Mouse (Mus musculus) limb, embryonic 13.5 days (tissue): Measurements from ENCODE around the gene Gm21970. TPM values are rescaled to one million over a fixed set of nuclear protein-coding genes. Genes with fewer than 3 reads are reported as not detected.

ENCODE experiments used
- ATAC-seq: fragments of 200-750 bp; cut with Nextera tagmentation; 2 replicates; pipeline ENCODE4 v1.8.0; 2017; ENCODE audit warnings: low read depth, moderate number of reproducible peaks, moderate TSS enrichment; ENCODE audit not compliant: low FRiP score
- H3K27ac ChIP-seq: fragments of 300-500 bp; sonication (generic); 2 replicates; pipeline ENCODE4 v1.5.1; 2015; ENCODE audit warnings: inconsistent platforms, mild to moderate bottlenecking, moderate library complexity
- H3K27me3 ChIP-seq: fragments of 300-500 bp; sonication (generic); 2 replicates; pipeline ENCODE4 v1.6.1; 2015; ENCODE audit warnings: mild to moderate bottlenecking, inconsistent platforms
- H3K36me3 ChIP-seq: fragments of 300-500 bp; sonication (generic); 2 replicates; pipeline ENCODE4 v1.6.1; 2015; ENCODE audit warnings: inconsistent platforms, mild to moderate bottlenecking, moderate library complexity
- H3K4me1 ChIP-seq: fragments of 300-500 bp; sonication (generic); 2 replicates; pipeline ENCODE4 v1.6.1; 2015; ENCODE audit warnings: inconsistent platforms
- H3K4me2 ChIP-seq: fragments of 300-500 bp; sonication (generic); replicated peaks from 2 replicates; pipeline ENCODE4 v1.6.1; 2015; ENCODE audit warnings: inconsistent platforms, mild to moderate bottlenecking, moderate library complexity
- H3K4me3 ChIP-seq: fragments of 300-500 bp; sonication (generic); 2 replicates; pipeline ENCODE4 v1.5.1; 2015; ENCODE audit warnings: moderate library complexity, mild to moderate bottlenecking, inconsistent platforms
- H3K9ac ChIP-seq: fragments of 300-500 bp; sonication (generic); 2 replicates; pipeline ENCODE4 v1.6.1; 2015; ENCODE audit warnings: mild to moderate bottlenecking, inconsistent platforms
- H3K9me3 ChIP-seq: fragments of 300-500 bp; sonication (generic); 2 replicates; pipeline ENCODE4 v1.6.1; 2016; ENCODE audit warnings: inconsistent platforms
- WGBS: fragments of 180-500 bp; shearing (Covaris S2); methylation state at CpG from one replicate; pipeline ENCODE4 v1.1.7; 2015; 5-methylcytosine and 5-hydroxymethylcytosine counted together
- polyA plus RNA-seq: library from polyadenylated mRNA; unstranded; fragments of >200 nt; fragmentation: Nextera tagmentation; extraction: Ambion mirVana; gene quantifications from 2 replicates; pipeline ENCODE4 v1.2.1, GENCODE M21; 2015

The Gm21970 gene
- polyA plus RNA-seq, 1 experiment from 2014 or later: not detected

- Histone ChIP-seq H3K27ac (no peak overlapping the region), H3K27me3 (no peaks in the 10 kb centered on the region), H3K36me3 (no peaks in the 10 kb centered on the region), H3K4me1 (peaks cover 9% of the 10 kb centered on the region), H3K9ac (no peak overlapping the region), H3K4me3 (no peak overlapping the region), H3K9me3 (no peaks in the 10 kb centered on the region), H3K4me2 (no peak overlapping the region)
- 95% methylated on average over 5 of the region's 5 CpGs for whole genome bisulfite sequencing
- ATAC-seq: no peak
These were observed 56.6 kb downstream of the Gm21970 start for GRCm38 (mm10) chr16:91448088-91448487.

GRCm38 (mm10) chr16:91448895-91449294 is 57.4 kb downstream of the Gm21970 start:
- H3K36me3 ChIP-seq: no peaks in the 10 kb centered on the region
- no peak for ATAC-seq
- no peak overlapping the region for H3K4me3 ChIP-seq
- no peak overlapping the region for H3K27ac ChIP-seq
- no peak overlapping the region for H3K9ac ChIP-seq
- H3K27me3 ChIP-seq: no peaks in the 10 kb centered on the region
- no peaks in the 10 kb centered on the region for H3K9me3 ChIP-seq
- no peak overlapping the region for H3K4me2 ChIP-seq
- WGBS: 79% methylated on average over 7 of the region's 7 CpGs
- peaks cover 9% of the 10 kb centered on the region for H3K4me1 ChIP-seq

- H3K36me3 ChIP-seq: no peaks in the 10 kb centered on the region
- no peaks in the 10 kb centered on the region for H3K27me3 ChIP-seq
- no peak overlapping the region for H3K27ac ChIP-seq
- no peak overlapping the region for H3K9ac ChIP-seq
- H3K4me2 ChIP-seq: no peak overlapping the region
- no peak overlapping the region for H3K4me3 ChIP-seq
- H3K4me1 ChIP-seq: peaks cover 9% of the 10 kb centered on the region
- WGBS: 87% methylated on average over 12 of the region's 12 CpGs
- H3K9me3 ChIP-seq: no peaks in the 10 kb centered on the region
- ATAC-seq: no peak
These were observed 58.9 kb downstream of the Gm21970 start for GRCm38 (mm10) chr16:91450137-91451064.

- no peak overlapping the region for H3K27ac ChIP-seq
- no peaks in the 10 kb centered on the region for H3K27me3 ChIP-seq
- no peak overlapping the region for H3K4me3 ChIP-seq
- 84% methylated on average over 2 of the region's 2 CpGs for WGBS
- ATAC-seq: no peak
- H3K4me1 ChIP-seq: peaks cover 9% of the 10 kb centered on the region
- H3K36me3 ChIP-seq: no peaks in the 10 kb centered on the region
- no peaks in the 10 kb centered on the region for H3K9me3 ChIP-seq
- no peak overlapping the region for H3K4me2 ChIP-seq
- no peak overlapping the region for H3K9ac ChIP-seq
These were observed 60.4 kb downstream of the Gm21970 start for GRCm38 (mm10) chr16:91451949-91452348.

GRCm38 (mm10) chr16:91452363-91452896 is 60.9 kb downstream of the Gm21970 start:
- no peak overlapping the region for H3K27ac ChIP-seq
- peaks cover 9% of the 10 kb centered on the region for H3K4me1 ChIP-seq
- 43% methylated on average over 6 of the region's 6 CpGs for WGBS

GRCm38 (mm10) chr16:91455868-91456267 is 64.3 kb downstream of the Gm21970 start:
- Histone ChIP-seq H3K27me3 (no peaks in the 10 kb centered on the region), H3K4me3 (no peak overlapping the region), H3K4me1 (peaks cover 9% of the 10 kb centered on the region), H3K9ac (no peak overlapping the region), H3K9me3 (no peaks in the 10 kb centered on the region), H3K4me2 (no peak overlapping the region), H3K36me3 (no peaks in the 10 kb centered on the region), H3K27ac (no peak overlapping the region)
- no peak for ATAC-seq
- 78% methylated on average over 4 of the region's 4 CpGs for WGBS

More at GRCm38 (mm10) chr16:91452363-91452896, 60.9 kb downstream of the Gm21970 start:
- no peaks in the 10 kb centered on the region for H3K27me3 ChIP-seq
- H3K9me3 ChIP-seq: no peaks in the 10 kb centered on the region
- no peak overlapping the region for H3K4me3 ChIP-seq
- H3K36me3 ChIP-seq: no peaks in the 10 kb centered on the region
- no peak; the same call in 1 of the 2 replicates for ATAC-seq
- H3K4me2 ChIP-seq: no peak overlapping the region
- H3K9ac ChIP-seq: no peak overlapping the region

- no peak overlapping the region for H3K4me3 ChIP-seq
- no peak overlapping the region for H3K4me2 ChIP-seq
- no peak overlapping the region for H3K9ac ChIP-seq
- H3K27me3 ChIP-seq: no peaks in the 10 kb centered on the region
- WGBS: 79% methylated on average over 21 of the region's 21 CpGs
- H3K27ac ChIP-seq: no peak overlapping the region
- H3K4me1 ChIP-seq: no peaks in the 10 kb centered on the region
- no peaks in the 10 kb centered on the region for H3K9me3 ChIP-seq
- no peaks in the 10 kb centered on the region for H3K36me3 ChIP-seq
- ATAC-seq: no peak
These were observed 66.8 kb downstream of the Gm21970 start for GRCm38 (mm10) chr16:91458301-91458746.

GRCm38 (mm10) chr16:91458976-91459375 is 67.5 kb downstream of the Gm21970 start:
- WGBS: 77% methylated on average over 5 of the region's 5 CpGs
- H3K9me3 ChIP-seq: no peaks in the 10 kb centered on the region
- H3K4me3 ChIP-seq: no peak overlapping the region
- no peaks in the 10 kb centered on the region for H3K36me3 ChIP-seq
- H3K27me3 ChIP-seq: no peaks in the 10 kb centered on the region
- no peak overlapping the region for H3K9ac ChIP-seq
- no peak overlapping the region for H3K27ac ChIP-seq
- H3K4me2 ChIP-seq: no peak overlapping the region
- no peak for ATAC-seq
- no peaks in the 10 kb centered on the region for H3K4me1 ChIP-seq

GRCm38 (mm10) chr16:91459396-91459795 is 67.9 kb downstream of the Gm21970 start:
- WGBS: 93% methylated on average over 3 of the region's 3 CpGs
- ATAC-seq: no peak
- Histone ChIP-seq H3K4me1 (0 out of 2 replicates have a peak, but pooled peaks cover 3% of the 10 kb centered on the region), H3K9me3 (no peaks in the 10 kb centered on the region), H3K4me2 (no peak overlapping the region), H3K36me3 (no peaks in the 10 kb centered on the region), H3K27ac (no peak overlapping the region), H3K27me3 (no peaks in the 10 kb centered on the region), H3K4me3 (no peak overlapping the region), H3K9ac (no peak overlapping the region)

GRCm38 (mm10) chr16:91459841-91460370 is 68.4 kb downstream of the Gm21970 start:
- no peak overlapping the region for H3K4me2 ChIP-seq
- no peaks in the 10 kb centered on the region for H3K27me3 ChIP-seq
- no peak for ATAC-seq
- H3K9ac ChIP-seq: no peak overlapping the region
- H3K4me3 ChIP-seq: no peak overlapping the region
- WGBS: 76% methylated on average over 11 of the region's 11 CpGs
- 0 out of 2 replicates have a peak, but pooled peaks cover 3% of the 10 kb centered on the region for H3K4me1 ChIP-seq
- H3K36me3 ChIP-seq: no peaks in the 10 kb centered on the region
- H3K9me3 ChIP-seq: no peaks in the 10 kb centered on the region
- no peak overlapping the region for H3K27ac ChIP-seq

GRCm38 (mm10) chr16:91461066-91461638 is 69.6 kb downstream of the Gm21970 start:
- no peaks in the 10 kb centered on the region for H3K9me3 ChIP-seq
- H3K4me3 ChIP-seq: no peak overlapping the region
- ATAC-seq: no peak
- 77% methylated on average over 11 of the region's 11 CpGs for WGBS
- no peaks in the 10 kb centered on the region for H3K36me3 ChIP-seq
- H3K27ac ChIP-seq: no peak overlapping the region
- H3K4me2 ChIP-seq: no peak overlapping the region
- peaks cover 14% of the 10 kb centered on the region for H3K4me1 ChIP-seq
- H3K27me3 ChIP-seq: no peaks in the 10 kb centered on the region
- H3K9ac ChIP-seq: no peak overlapping the region

GRCm38 (mm10) chr16:91461773-91462181 is 70.3 kb downstream of the Gm21970 start:
- H3K4me1 ChIP-seq: peaks cover 21% of the 10 kb centered on the region
- no peak for ATAC-seq
- H3K4me2 ChIP-seq: no peak overlapping the region
- no peak overlapping the region for H3K4me3 ChIP-seq
- H3K27me3 ChIP-seq: no peaks in the 10 kb centered on the region
- no peak overlapping the region; the same call in 1 of the 2 replicates for H3K27ac ChIP-seq
- H3K9ac ChIP-seq: no peak overlapping the region
- H3K36me3 ChIP-seq: no peaks in the 10 kb centered on the region
- no peaks in the 10 kb centered on the region for H3K9me3 ChIP-seq
- WGBS: 56% methylated on average over 9 of the region's 9 CpGs
